Mouse (Mus musculus) activated CD4-positive, CD25-positive, alpha-beta regulatory T cell, adult 4 months (primary cell): Measurements from ENCODE around the gene Zpbp. TPM values are rescaled to one million over a fixed set of nuclear protein-coding genes. Genes with fewer than 3 reads are reported as not detected.

Experiments
- ATAC-seq: one replicate; pipeline ENCODE4 v1.8.0; 2017
- polyA plus RNA-seq, 2 experiments: library from polyadenylated mRNA; unstranded; fragments of 100-300 nt; shearing (Covaris generic); gene quantifications; one replicate each; pipeline ENCODE4 v1.2.1; 2017

Zpbp gene
- under 1 TPM; 0.24 to 0.62 TPM for polyA plus RNA-seq

- peak; percentile 92 for ATAC-seq
These were observed at the start of gene Zpbp, which contains the start of gene Spata48 for GRCm38 (mm10) chr11:11461635-11462560. Gene Zpbp (minus strand): TSS chr11:11462408. Gene Spata48 (plus strand): TSS chr11:11462094.

- no peak for ATAC-seq
These were observed 47.2 kb upstream of the Zpbp start for GRCm38 (mm10) chr11:11509413-11509812.

- peak; percentile 89 for ATAC-seq
These were observed 44.0 kb upstream of the Zpbp start for GRCm38 (mm10) chr11:11506187-11506586.

- peak; percentile 68 for ATAC-seq
These were observed 37.7 kb upstream of the Zpbp start for GRCm38 (mm10) chr11:11499944-11500343.

GRCm38 (mm10) chr11:11495697-11496096 lies 33.5 kb upstream of the Zpbp start:
- no peak for ATAC-seq

GRCm38 (mm10) chr11:11492044-11492443 lies 29.8 kb upstream of the Zpbp start:
- ATAC-seq = no peak

GRCm38 (mm10) chr11:11484378-11484777 lies 22.2 kb upstream of the Zpbp start:
- no peak for ATAC-seq

- no peak for ATAC-seq
These were observed 6.7 kb upstream of the Zpbp start for GRCm38 (mm10) chr11:11468924-11469323.

- no peak for ATAC-seq
These were observed 318 bp upstream of the Zpbp start for GRCm38 (mm10) chr11:11462561-11462890.

GRCm38 (mm10) chr11:11455037-11455436 lies 7.2 kb downstream of the Zpbp start:
- no peak for ATAC-seq

- no peak for ATAC-seq
These were observed 44.9 kb downstream of the Zpbp start for GRCm38 (mm10) chr11:11417356-11417755.

- no peak for ATAC-seq
These were observed 48.0 kb downstream of the Zpbp start for GRCm38 (mm10) chr11:11414188-11414587.

GRCm38 (mm10) chr11:11394686-11395085 lies 67.5 kb downstream of the Zpbp start:
- ATAC-seq = no peak

- ATAC-seq = no peak
These were observed 69.0 kb downstream of the Zpbp start for GRCm38 (mm10) chr11:11393164-11393563.

GRCm38 (mm10) chr11:11371305-11371704 lies 90.9 kb downstream of the Zpbp start:
- ATAC-seq = no peak

- no peak for ATAC-seq
These were observed 178.7 kb downstream of the Zpbp start for GRCm38 (mm10) chr11:11283512-11283911.

- ATAC-seq = no peak
These were observed 182.1 kb downstream of the Zpbp start for GRCm38 (mm10) chr11:11280128-11280527.

- no peak for ATAC-seq
These were observed 204.9 kb downstream of the Zpbp start for GRCm38 (mm10) chr11:11257348-11257747.

- no peak for ATAC-seq
These were observed 219.4 kb downstream of the Zpbp start for GRCm38 (mm10) chr11:11242694-11243377.

- ATAC-seq = no peak
These were observed 222.9 kb downstream of the Zpbp start for GRCm38 (mm10) chr11:11239346-11239745.
